10 mouse cellular contexts compared by ENCODE assay signal in the genomic region with DNA sequence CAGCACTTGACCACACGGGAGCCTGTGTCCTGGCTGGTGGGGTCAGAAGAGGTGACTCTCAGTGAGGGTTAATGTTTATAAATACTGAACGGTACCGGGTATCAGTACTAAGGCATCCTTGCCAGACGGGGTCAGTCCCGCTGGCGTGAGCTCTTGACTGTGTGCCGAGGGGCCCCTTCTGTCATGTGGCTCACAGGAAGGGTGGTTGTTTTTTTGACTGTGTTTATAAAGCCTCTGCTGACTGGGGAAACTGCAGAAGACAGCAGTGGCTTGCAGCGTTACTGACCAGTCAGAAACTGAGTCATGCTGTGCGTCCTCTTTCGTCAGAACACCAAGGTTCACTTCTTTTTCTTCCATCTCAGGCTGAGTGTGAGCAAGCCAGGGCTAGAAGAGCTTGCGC.
A peak's percentile ranks its signal among the peaks of the same experiment; 100 is the strongest.
DNase-seq lines count a peak whose midpoint lies in the region; ATAC-seq and TF ChIP-seq lines count a peak whose summit lies in the region.
"Had no signal": no experiment of that assay in that cellular context is flagged by ENCODE, and none has a peak within 500 bp of the region (broad histone marks: within the 10 kb centered on the region; RNA-seq: fewer than 3 reads in every experiment).

No protein-coding gene starts in this region.

- no peaks in the 10 kb centered on the region for H3K9me3 ChIP-seq in forebrain, embryonic 10.5 days

- H3K27me3 ChIP-seq in kidney, adult 2 months (replicated peaks; ENCODE audit: control insufficient read depth, insufficient read depth, low read length): no peaks in the 10 kb centered on the region
- H3K27me3 ChIP-seq in forebrain, embryonic 10.5 days (ENCODE audit: poor library complexity, severe bottlenecking): no peaks in the 10 kb centered on the region

- TF ChIP-seq POLR2A in kidney, adult 2 months (IDR thresholded peaks at IDR 0.05; ENCODE audit: low read depth, low read length): no peak

- ATAC-seq in erythroid progenitor cell, adult 5-6 weeks (replicated peaks; ENCODE audit: low FRiP score, poor library complexity, severe bottlenecking): no peak
- ATAC-seq: hindbrain, embryonic 16.5 days had no signal

- H3K27ac ChIP-seq in kidney, adult 2 months (ENCODE audit: insufficient read depth, low read depth, low read length): peak overlapping the region; percentile 76; the same call in 1 of the 2 replicates
- H3K27ac ChIP-seq in forebrain, embryonic 10.5 days: no peak overlapping the region

- peaks cover 33% of the 10 kb centered on the region for H3K4me1 ChIP-seq in kidney, adult 2 months (ENCODE audit: control insufficient read depth, insufficient read depth, low read length)
- H3K4me1 ChIP-seq in forebrain, embryonic 10.5 days: peaks cover 14% of the 10 kb centered on the region; the same call in 1 of the 2 replicates

- WGBS in kidney, adult 2 months: 21% methylated on average over 11 of the region's 11 CpGs
- WGBS in forebrain, embryonic 10.5 days: 81% methylated on average over 11 of the region's 11 CpGs

- DNase-seq in adrenal gland, postnatal 36 days: peak; percentile 22 to 56
- DNase-seq in adrenal gland, postnatal 4 days (ENCODE audit: low spot score in 2 of 2): no peak
- peak; percentile 57 for DNase-seq in heart, adult 8-10 months (ENCODE audit: low spot score)
- DNase-seq in kidney, adult 2 months: peak; percentile 94
- DNase-seq in lung, postnatal 10 days: peak; percentile 83
- DNase-seq in left cerebral cortex, adult 11 months (ENCODE audit: low spot score): no peak
- no peak for DNase-seq in forebrain, embryonic 10.5 days (ENCODE audit: extremely low spot score, low spot score)

- H3K4me3 ChIP-seq in kidney, adult 2 months (ENCODE audit: insufficient read depth, low read depth, low read length): no peak overlapping the region
- no peak overlapping the region for H3K4me3 ChIP-seq in forebrain, embryonic 10.5 days
- H3K4me3 ChIP-seq: erythroblast, embryonic 14.5 days had no signal

- no peaks in the 10 kb centered on the region for H3K36me3 ChIP-seq in kidney, adult 2 months (ENCODE audit: control insufficient read depth, insufficient read depth, low read length)
- no peaks in the 10 kb centered on the region for H3K36me3 ChIP-seq in forebrain, embryonic 10.5 days (replicated peaks)

- no peak for TF ChIP-seq CTCF in kidney, adult 2 months (conservative IDR thresholded peaks at IDR 0.05; ENCODE audit: insufficient read depth, insufficient read length, low read depth, low read length)

Comparison
In these comparisons a context has a peak if more than half of its experiments do, and no peak if none do; other contexts are left out.
1. DNase-seq: peak in adrenal gland, postnatal 36 days (2 of 2), heart, adult 8-10 months (single experiment), kidney, adult 2 months (single experiment) and lung, postnatal 10 days (single experiment); none in adrenal gland, postnatal 4 days (0 of 2), left cerebral cortex, adult 11 months (single experiment) and forebrain, embryonic 10.5 days (single experiment).